Mouse (Mus musculus): Measurements from ENCODE around the gene Gm20605. TPM values are rescaled to one million over a fixed set of nuclear protein-coding genes. Genes with fewer than 3 reads are reported as not detected.

The Gm20605 gene
- total and polyA plus RNA-seq, 3 experiments = 1.1 to 9.0 (median 1.1) TPM

DNA sequence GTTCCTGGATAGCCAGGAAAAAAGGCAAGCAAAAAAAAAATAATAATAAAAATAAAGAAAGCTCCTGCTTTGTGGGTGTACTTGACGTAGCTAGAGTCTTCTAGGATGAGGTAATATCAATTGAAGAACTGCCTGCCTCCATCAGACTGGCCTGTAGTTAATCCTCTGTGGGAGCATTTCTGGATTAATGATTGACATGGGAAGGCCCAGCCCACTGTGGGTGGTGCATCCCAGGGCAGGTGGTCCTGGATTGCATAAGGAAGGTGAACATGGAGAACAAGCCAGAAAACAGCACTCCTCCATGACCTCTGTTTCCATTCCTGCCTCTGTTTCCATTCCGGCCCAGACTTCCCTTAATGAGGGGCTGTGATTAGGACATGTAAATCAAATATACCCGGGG lies 49.8 kb downstream of the Gm20605 start:
- peaks cover 0 to 22% of the 10 kb centered on the region in 2 experiments; a peak in 2 of 4 replicates for H3K4me1 ChIP-seq (ENCODE audit: control insufficient read depth in 1 of 2, insufficient read depth in 2 of 2)
- DNase-seq (ENCODE audit: extremely low read depth) = no peak
- H3K36me3 ChIP-seq (replicated peaks in 1 of 2; ENCODE audit: control insufficient read depth in 1 of 2, insufficient read depth in 1 of 2, low read length in 1 of 2) = peaks cover 0 to 61% of the 10 kb centered on the region in 2 experiments
- H3K79me2 ChIP-seq (replicated peaks; ENCODE audit: control insufficient read depth, extremely low read depth, insufficient read depth, poor library complexity, severe bottlenecking) = peaks cover 4% of the 10 kb centered on the region; the same call in 1 of the 2 replicates
- no peak overlapping the region for H3K9ac ChIP-seq (ENCODE audit: insufficient read depth, low read depth)
- no peak for TF ChIP-seq USF2 (conservative IDR thresholded peaks at IDR 0.05; ENCODE audit: low read depth, low read length)
- no peak for TF ChIP-seq ZNF384 (IDR thresholded peaks at IDR 0.05; ENCODE audit: low read depth, low read length)
- no peak for TF ChIP-seq TCF12 (IDR thresholded peaks at IDR 0.05; ENCODE audit: low read depth, low read length)
- TF ChIP-seq HCFC1 (IDR thresholded peaks at IDR 0.05; ENCODE audit: low read depth, low read length) = no peak
- no peak for TF ChIP-seq SMC3 (IDR thresholded peaks at IDR 0.05; ENCODE audit: low read depth, low read length)
- TF ChIP-seq JUND (conservative IDR thresholded peaks at IDR 0.05; ENCODE audit: low read depth, low read length) = no peak
- no peak for TF ChIP-seq RCOR1 (conservative IDR thresholded peaks at IDR 0.05; ENCODE audit: low read depth, low read length)
- TF ChIP-seq KAT2A (IDR thresholded peaks at IDR 0.05; ENCODE audit: insufficient replicate concordance, low read length) = no peak
- no peak for TF ChIP-seq NELFE (IDR thresholded peaks at IDR 0.05; ENCODE audit: low read depth, low read length)
- no peak for TF ChIP-seq MAFK (IDR thresholded peaks at IDR 0.05; ENCODE audit: insufficient replicate concordance, low read length)
- TF ChIP-seq PAX5 (IDR thresholded peaks at IDR 0.05; ENCODE audit: low read length) = no peak
- TF ChIP-seq MYC (IDR thresholded peaks at IDR 0.05; ENCODE audit: low read depth, low read length) = no peak
- no peak for TF ChIP-seq MAZ (IDR thresholded peaks at IDR 0.05; ENCODE audit: low read depth, low read length)
- no peak overlapping the region for H3K4me2 ChIP-seq (ENCODE audit: insufficient read depth, low read depth, poor library complexity, severe bottlenecking)
- no peak overlapping the region for H3K27ac ChIP-seq (ENCODE audit: insufficient read depth, low read depth)
- in situ Hi-C loops (cut with MboI; ENCODE audit: low pct_ligation_motif_present, low pct_unique_long_range_greater_than_20kb, low sequenced_read_pairs) (no loop called here), dilution Hi-C loops (cut with MboI; ENCODE audit: extremely low pct_ligation_motif_present, extremely low pct_unique_long_range_greater_than_20kb, low sequenced_read_pairs) (no loop called here)
- H3K9me3 ChIP-seq (replicated peaks; ENCODE audit: low read length) = no peaks in the 10 kb centered on the region
- no peaks in the 10 kb centered on the region for H3K27me3 ChIP-seq (replicated peaks)
- no peak overlapping the region for H3K4me3 ChIP-seq (replicated peaks in 1 of 3; ENCODE audit: low read depth in 2 of 3, low read length in 2 of 3, poor library complexity in 1 of 3)

DNA sequence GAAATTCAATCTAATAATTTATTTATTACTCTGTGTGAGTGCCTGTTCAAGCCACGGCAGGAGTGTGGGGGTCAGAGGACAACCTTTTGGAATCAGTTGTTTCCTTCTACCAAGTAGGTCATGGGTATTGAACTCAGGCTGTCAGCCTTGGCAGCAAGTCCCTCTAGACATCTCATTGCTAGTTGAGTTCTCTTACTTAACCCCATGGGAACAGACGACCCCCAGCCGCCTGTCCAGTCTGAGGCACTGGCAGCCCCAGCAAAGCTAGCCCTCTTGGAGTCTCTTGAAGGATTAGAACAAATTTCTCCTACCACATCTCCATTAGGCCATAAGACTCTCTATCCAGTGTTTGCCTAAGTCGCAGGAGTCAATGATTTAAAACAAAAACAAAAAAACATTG lies 50.8 kb downstream of the Gm20605 start:
- dilution Hi-C loops (cut with MboI; ENCODE audit: extremely low pct_ligation_motif_present, extremely low pct_unique_long_range_greater_than_20kb, low sequenced_read_pairs) (no loop called here), in situ Hi-C loops (cut with MboI; ENCODE audit: low pct_ligation_motif_present, low pct_unique_long_range_greater_than_20kb, low sequenced_read_pairs) (no loop called here)
- no peak for DNase-seq (ENCODE audit: extremely low read depth)
- Histone ChIP-seq H3K9me3 (replicated peaks; ENCODE audit: low read length) (no peaks in the 10 kb centered on the region), H3K79me2 (replicated peaks; ENCODE audit: control insufficient read depth, extremely low read depth, insufficient read depth, poor library complexity, severe bottlenecking) (peaks cover 4% of the 10 kb centered on the region; the same call in 1 of the 2 replicates), H3K27me3 (replicated peaks) (no peaks in the 10 kb centered on the region), H3K4me1 (ENCODE audit: control insufficient read depth in 1 of 2, insufficient read depth in 2 of 2) (peaks cover 0 to 22% of the 10 kb centered on the region in 2 experiments; a peak in 2 of 4 replicates), H3K4me2 (ENCODE audit: insufficient read depth, low read depth, poor library complexity, severe bottlenecking) (no peak overlapping the region), H3K36me3 (replicated peaks in 1 of 2; ENCODE audit: control insufficient read depth in 1 of 2, insufficient read depth in 1 of 2, low read length in 1 of 2) (peaks cover 0 to 56% of the 10 kb centered on the region in 2 experiments), H3K27ac (ENCODE audit: insufficient read depth, low read depth) (no peak overlapping the region), H3K4me3 (replicated peaks in 1 of 3; ENCODE audit: low read depth in 2 of 3, low read length in 2 of 3, poor library complexity in 1 of 3) (no peak overlapping the region), H3K9ac (ENCODE audit: insufficient read depth, low read depth) (no peak overlapping the region)
- TF ChIP-seq NRF1 (IDR thresholded peaks at IDR 0.05; ENCODE audit: low read depth, low read length) = no peak
- no peak for TF ChIP-seq ETS1 (conservative IDR thresholded peaks at IDR 0.05; ENCODE audit: low read depth, low read length)
- no peak for TF ChIP-seq POLR2A (IDR thresholded peaks at IDR 0.05; ENCODE audit: low read depth, low read length)
- no peak for TF ChIP-seq TBP (conservative IDR thresholded peaks at IDR 0.05; ENCODE audit: low read depth, low read length)
- no peak for TF ChIP-seq JUN (IDR thresholded peaks at IDR 0.05; ENCODE audit: insufficient read depth, low read depth, low read length)
- no peak for TF ChIP-seq MAZ (IDR thresholded peaks at IDR 0.05; ENCODE audit: low read depth, low read length)
- no peak for TF ChIP-seq SIN3A (IDR thresholded peaks at IDR 0.05; ENCODE audit: low read length)
- no peak for TF ChIP-seq ZNF384 (IDR thresholded peaks at IDR 0.05; ENCODE audit: low read depth, low read length)
- no peak for TF ChIP-seq USF2 (conservative IDR thresholded peaks at IDR 0.05; ENCODE audit: low read depth, low read length)
- no peak for TF ChIP-seq RCOR1 (conservative IDR thresholded peaks at IDR 0.05; ENCODE audit: low read depth, low read length)
- TF ChIP-seq MXI1 (IDR thresholded peaks at IDR 0.05; ENCODE audit: low read depth, low read length) = no peak
- no peak for TF ChIP-seq CHD2 (IDR thresholded peaks at IDR 0.05; ENCODE audit: low read length)
- TF ChIP-seq EP300 (IDR thresholded peaks at IDR 0.05; ENCODE audit: low read length) = no peak
- no peak for TF ChIP-seq E2F4 (IDR thresholded peaks at IDR 0.05; ENCODE audit: insufficient replicate concordance, low read depth, low read length)
- no peak for TF ChIP-seq MYC (IDR thresholded peaks at IDR 0.05; ENCODE audit: low read depth, low read length)
- no peak for TF ChIP-seq IRF4 (IDR thresholded peaks at IDR 0.05; ENCODE audit: low read depth, low read length)
- TF ChIP-seq NELFE (IDR thresholded peaks at IDR 0.05; ENCODE audit: low read depth, low read length) = no peak

Data from CH12.LX (cell line).